Mouse (Mus musculus) bone marrow, adult 2 months (tissue): ENCODE measurements around the gene Brinp1.

Experiments
- CTCF ChIP-seq: fragments of 200-500 bp; IDR thresholded peaks from 2 replicates; pipeline ENCODE4 v1.5.1; 2011; ENCODE audit warnings: low read length, control low read depth; ENCODE audit not compliant: control insufficient read depth, insufficient read depth
- POLR2A ChIP-seq: fragments of 200-500 bp; IDR thresholded peaks from 2 replicates; pipeline ENCODE4 v1.6.1; 2011; ENCODE audit warnings: low read depth, mild to moderate bottlenecking, control low read depth, low read length, borderline replicate concordance; ENCODE audit not compliant: control insufficient read depth

- no peak for TF ChIP-seq CTCF
- no peak for TF ChIP-seq POLR2A
Measured at GRCm38 (mm10) chr4:68954322-68954901, at the start of gene Brinp1.
